Mouse (Mus musculus) gastrocnemius, postnatal 36 days (tissue): ENCODE results near the gene Icmt. TPM values are rescaled to one million over a fixed set of nuclear protein-coding genes. Genes with fewer than 3 reads are reported as not detected.

Experiments
- DNase-seq, 2 experiments: peaks; one replicate each; pipeline ENCODE4 v3.0.0; 2022
- intact Hi-C: fragments of 180-260 bp; cut with DNase I; formaldehyde crosslinking; loops from one replicate; pipeline ENCODE4 v1.15.1; 2025
- total RNA-seq, 2 experiments: library from RNA; stranded (reverse); gene quantifications; 2 replicates each; pipeline ENCODE4 v1.2.3; 2021

Icmt gene
- total RNA-seq, 2 experiments from 2014 or later, result 14.4 to 17.3 TPM

DNA sequence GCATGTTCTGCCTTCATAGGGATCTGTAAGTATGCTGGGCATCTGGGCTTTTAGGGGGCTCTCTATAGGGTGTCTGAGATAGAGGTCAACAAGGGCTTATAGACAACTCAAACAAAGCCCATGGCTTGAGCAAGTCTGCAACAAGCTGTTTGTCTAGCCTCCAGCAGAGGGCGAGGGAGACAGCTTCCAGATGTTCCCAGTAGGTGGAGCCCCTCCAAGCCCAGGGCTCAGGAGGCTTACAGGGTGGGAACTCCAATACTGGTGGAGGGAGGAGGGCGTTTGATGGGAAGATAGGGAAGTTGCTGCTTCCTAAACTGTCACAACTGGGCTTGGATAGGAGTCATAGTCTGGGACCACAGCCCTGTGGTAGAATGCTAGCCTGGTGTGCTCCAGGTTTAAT, 35.9 kb downstream of the Icmt start:
- intact Hi-C loops, result loop anchor here (2.0 kb wide), 1 partner anchor 102 kb away; no protein-coding TSS in a partner anchor
- peak; percentile 39 to 60 for DNase-seq

DNA sequence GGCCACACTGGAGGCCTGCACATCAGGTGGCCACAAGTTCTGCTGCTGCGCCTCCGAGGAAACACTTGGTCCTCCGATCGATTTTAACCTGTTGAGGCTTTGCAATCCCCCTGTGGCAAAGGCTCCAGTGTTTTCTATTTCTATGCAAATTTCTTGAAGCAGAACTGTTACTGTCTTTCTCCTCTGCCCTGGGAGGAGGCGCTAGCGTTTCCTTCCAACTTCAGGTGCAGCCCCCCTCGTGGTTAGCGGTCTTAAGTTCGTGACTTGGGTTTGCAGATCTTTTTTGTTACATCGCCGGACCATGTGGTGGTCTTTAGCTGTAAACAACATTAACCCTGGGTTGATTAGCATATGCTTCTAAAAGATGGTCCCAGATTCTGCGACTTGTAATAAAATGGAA, 36.6 kb downstream of the Icmt start:
- DNase-seq, result no peak
- intact Hi-C loops, result loop anchor here (2.0 kb wide), 1 partner anchor 101 kb away; no protein-coding TSS in a partner anchor

GRCm38 (mm10) chr4:152337772-152338171, 40.7 kb downstream of the Icmt start:
- intact Hi-C loops, result no loop called here
- no peak for DNase-seq

DNA sequence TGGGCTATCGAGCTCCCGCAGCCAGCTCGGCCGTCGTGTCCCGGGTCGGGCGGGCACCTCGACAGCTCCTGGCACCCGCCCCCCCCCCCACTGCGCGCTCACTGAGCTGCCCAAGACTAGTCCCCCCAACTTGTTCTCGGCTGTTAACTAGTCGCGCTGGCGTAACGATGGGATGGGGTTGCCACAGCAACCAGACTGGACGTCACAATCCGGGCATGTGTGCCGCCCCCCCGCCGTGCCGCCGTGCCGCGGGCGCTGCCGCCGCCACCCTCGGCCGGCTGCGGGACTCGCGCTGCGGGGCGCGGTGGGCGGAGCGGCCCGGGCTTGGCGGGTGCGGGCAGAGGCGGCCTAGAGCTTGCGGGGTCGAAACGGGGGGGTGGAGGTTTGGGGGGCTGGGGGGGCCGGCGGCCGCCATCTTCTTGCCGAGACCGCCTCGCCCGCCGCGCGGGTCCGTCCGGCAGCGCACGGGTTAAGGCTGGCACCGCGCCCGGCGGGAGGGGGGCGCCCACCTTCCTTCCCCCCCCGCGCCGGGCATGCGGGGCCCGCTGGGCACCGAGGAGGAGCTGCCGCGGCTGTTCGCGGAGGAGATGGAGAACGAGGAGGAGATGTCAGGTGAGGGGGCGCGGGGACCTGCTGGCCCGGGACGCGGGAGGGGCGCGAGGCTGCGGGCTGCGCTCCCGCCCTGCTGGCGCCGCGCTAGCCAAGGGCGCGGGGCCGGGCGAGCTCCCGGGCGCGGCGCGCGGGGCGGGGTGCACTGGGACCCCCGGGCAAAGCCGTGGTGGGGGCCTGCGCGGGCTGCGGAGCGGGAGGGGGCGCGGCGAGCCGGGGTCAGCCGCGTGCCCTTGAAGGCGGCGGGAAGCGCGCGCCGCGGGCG, 41.6 kb downstream of the Icmt start, which contains the start of gene Chd5:
Chd5 (plus strand) TSS at position 233 of the 874 bp plus-strand sequence.
- no peak for DNase-seq
- intact Hi-C loops, result no loop called here

GRCm38 (mm10) chr4:152339293-152339790, 42.3 kb downstream of the Icmt start:
- intact Hi-C loops, result no loop called here
- no peak for DNase-seq

GRCm38 (mm10) chr4:152340584-152341284, 43.7 kb downstream of the Icmt start:
- no peak for DNase-seq
- intact Hi-C loops, result no loop called here

DNA sequence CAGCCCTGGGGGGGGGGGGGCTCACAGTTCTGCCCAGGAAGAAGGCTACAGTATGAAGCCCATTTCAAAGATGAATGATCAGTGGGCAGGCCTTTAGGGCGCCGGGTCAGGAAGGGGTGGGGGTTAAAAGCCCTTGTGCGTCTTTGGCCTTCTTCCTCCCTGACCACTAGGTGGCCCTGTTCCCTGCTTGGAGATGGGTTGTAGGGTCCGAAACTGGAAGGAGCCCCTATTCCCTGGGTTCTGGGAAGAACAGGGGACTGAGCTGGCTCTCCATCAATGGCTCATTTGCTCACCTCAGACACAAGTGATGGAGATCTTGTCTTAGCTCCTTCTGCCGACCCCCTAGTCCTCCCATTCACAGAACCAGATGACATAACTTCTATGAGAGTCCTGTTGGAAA, 46.3 kb downstream of the Icmt start:
- intact Hi-C loops, result loop anchor here (2.0 kb wide), 2 partner anchors 90 to 148 kb away; no protein-coding TSS in a partner anchor
- no peak for DNase-seq

DNA sequence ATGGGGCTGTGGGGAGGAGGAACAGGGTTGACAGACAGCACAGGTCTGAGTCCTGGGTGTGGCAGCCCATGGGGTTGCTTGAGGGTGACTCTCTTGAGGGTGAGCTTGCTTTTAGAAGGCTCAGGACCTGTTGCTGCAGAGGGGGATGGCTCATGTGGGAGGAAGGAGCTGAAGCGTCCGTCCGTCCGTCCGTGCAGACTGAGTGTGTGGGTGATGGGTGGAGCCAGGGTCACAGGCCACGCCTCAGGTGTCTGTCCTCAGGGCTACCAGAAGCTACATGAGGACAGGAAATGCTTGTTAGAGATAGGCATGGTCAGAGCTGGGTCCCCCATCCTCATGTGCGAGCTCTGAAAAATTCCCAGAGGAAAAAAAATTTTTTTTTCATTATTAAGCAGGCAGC, 47.6 kb downstream of the Icmt start:
- intact Hi-C loops, result no loop called here
- no peak for DNase-seq

- intact Hi-C loops, result no loop called here
- DNase-seq, result peak; percentile 36 to 59
These were observed 48.3 kb downstream of the Icmt start for GRCm38 (mm10) chr4:152345120-152345889.

DNA sequence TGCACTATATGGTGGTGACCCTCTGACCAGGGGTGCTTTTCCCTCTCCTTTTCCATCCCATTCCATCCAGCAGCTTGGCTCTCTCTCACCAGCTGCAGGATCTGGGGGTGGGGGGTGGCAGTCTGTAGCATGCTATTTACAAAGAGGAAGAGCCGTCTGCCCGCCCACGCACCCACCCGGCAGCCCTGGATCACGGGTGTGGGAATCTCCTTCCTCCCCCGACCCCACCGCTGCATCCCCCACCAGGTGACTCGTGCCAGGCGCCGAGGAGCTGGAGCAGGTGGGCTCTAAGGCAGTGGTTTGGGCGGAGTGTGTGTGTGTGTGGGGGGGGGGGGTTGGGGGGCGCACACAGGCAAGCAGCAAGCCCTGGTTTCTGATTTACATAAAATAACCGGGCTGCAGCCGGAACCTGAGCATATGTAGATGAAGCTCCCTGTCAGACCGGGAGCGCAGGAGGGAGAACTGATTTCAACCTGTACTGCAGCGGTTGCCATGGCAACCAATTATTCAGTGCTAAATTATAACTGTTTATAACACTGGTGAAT, 52.9 kb downstream of the Icmt start:
- DNase-seq, result no peak
- intact Hi-C loops, result no loop called here

GRCm38 (mm10) chr4:152350722-152351421, 53.8 kb downstream of the Icmt start:
- no peak for DNase-seq
- intact Hi-C loops, result no loop called here

DNA sequence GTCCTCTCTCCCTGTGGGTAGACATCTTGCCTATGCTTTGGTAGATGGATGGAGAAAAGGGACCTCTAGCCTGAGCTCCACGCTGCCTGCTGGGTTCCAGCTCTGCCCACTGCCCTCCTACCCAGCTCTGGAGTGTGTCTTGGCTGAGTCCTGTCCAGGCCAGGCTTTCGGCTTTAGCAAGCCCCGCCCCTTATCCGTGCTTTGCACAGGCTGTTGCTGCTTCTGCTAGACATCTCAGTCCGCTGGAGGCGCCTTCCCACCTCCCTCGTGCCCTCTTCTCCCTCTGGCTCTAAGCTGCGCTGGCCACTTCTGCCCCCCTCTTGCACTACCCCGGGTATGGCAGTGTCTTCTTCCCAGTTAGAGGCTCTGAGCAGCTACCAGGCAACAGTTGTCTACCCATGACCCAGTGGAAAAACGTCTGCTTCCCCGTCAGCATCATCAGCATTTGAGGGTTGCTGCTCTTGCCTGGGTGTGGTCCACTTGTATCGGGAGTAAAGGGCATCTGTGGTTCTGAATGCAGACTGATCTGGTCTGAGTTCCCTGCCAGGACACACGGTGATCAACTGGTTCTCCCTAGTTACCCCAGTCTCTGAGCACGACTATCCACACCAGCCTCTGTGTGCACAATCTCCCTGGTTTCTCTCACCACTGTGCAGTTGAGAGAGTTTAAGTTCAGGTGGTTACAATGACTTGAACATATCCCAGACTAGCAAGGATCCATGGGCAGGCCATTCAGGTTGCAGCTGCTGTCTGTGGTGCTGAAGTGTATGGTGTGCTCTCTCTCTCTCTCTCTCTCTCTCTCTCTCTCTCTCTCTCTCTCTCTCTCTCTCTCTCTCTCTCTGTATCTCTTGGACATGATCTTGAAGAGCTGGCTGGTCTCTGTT, 54.6 kb downstream of the Icmt start:
- DNase-seq, result no peak
- intact Hi-C loops, result no loop called here

GRCm38 (mm10) chr4:152353886-152354637, 57.0 kb downstream of the Icmt start:
- DNase-seq, result no peak
- intact Hi-C loops, result no loop called here

DNA sequence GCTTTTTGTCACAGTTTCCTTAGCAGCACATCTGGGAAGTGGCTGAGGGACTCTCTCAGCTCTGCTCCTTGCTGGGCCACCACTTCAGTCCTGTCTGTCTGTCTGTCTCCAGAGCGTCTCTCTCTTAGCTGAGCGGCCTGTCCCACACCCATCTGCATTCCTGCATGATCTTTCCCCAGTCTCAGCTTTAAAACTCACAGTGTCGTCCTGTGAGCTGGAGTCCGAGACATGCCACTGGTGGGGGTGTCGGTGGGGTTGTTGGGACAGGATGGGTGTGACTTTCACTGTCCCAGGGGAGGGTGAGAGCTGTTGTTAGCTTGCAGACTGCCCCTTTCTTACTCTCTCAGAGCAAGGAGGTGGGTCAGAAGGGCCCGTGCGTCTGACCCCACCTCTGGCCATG, 58.6 kb downstream of the Icmt start:
- no peak for DNase-seq
- intact Hi-C loops, result no loop called here
